ENCODE assay signal across 22 mouse cellular contexts in genomic region chr1:125464011-125464410, GRCm38 (mm10). TPM values are rescaled to one million over a fixed set of nuclear protein-coding genes. Genes with fewer than 3 reads are reported as not detected.
DNase-seq lines count a peak whose midpoint lies in the region; ATAC-seq lines count a peak whose summit lies in the region.
"Had no signal": no experiment of that assay in that cellular context is flagged by ENCODE, and none has a peak within 500 bp of the region (broad histone marks: within the 10 kb centered on the region; RNA-seq: fewer than 3 reads in every experiment).

No protein-coding gene starts in this region.

- 97% methylated on average over 4 of the region's 4 CpGs for WGBS in hindbrain, embryonic 12.5 days

- no peaks in the 10 kb centered on the region for H3K4me1 ChIP-seq in hindbrain, embryonic 12.5 days
- H3K4me1 ChIP-seq: embryonic facial prominence, embryonic 15.5 days; forebrain, embryonic 10.5 days; heart, embryonic 10.5 days had no signal

- no peak overlapping the region for H3K9ac ChIP-seq in hindbrain, embryonic 12.5 days
- H3K9ac ChIP-seq: embryonic facial prominence, embryonic 15.5 days; hindbrain, embryonic 14.5 days had no signal

- DNase-seq in heart, adult 11 months, result peak; percentile 74
- DNase-seq in heart, postnatal 14 days, result no peak
- peak; percentile 28 for DNase-seq in thymus, postnatal 14 days
- DNase-seq in thymus, postnatal 25 days, result no peak
- DNase-seq in T-cell, adult 2 months (ENCODE audit: low spot score), result peak; percentile 35
- no peak for DNase-seq in adrenal gland, postnatal 25 days
- DNase-seq: adrenal gland, postnatal 10 days; cerebellum, adult 11-12 months; cerebellum, postnatal 14 days; embryo, embryonic 11 days; gastrocnemius, postnatal 36 days; heart, adult 18-20 months; heart, postnatal 10 days had no signal

- no peaks in the 10 kb centered on the region for H3K9me3 ChIP-seq in hindbrain, embryonic 12.5 days (replicated peaks)
- H3K9me3 ChIP-seq: embryonic facial prominence, embryonic 15.5 days; forebrain, embryonic 10.5 days; G1E; heart, embryonic 10.5 days had no signal

- no peak overlapping the region for H3K27ac ChIP-seq in hindbrain, embryonic 12.5 days
- H3K27ac ChIP-seq: embryonic facial prominence, embryonic 15.5 days; forebrain, embryonic 10.5 days; heart, embryonic 10.5 days; hindbrain, embryonic 14.5 days had no signal

- intact Hi-C loops in heart, postnatal 14 days (cut with DNase I), result no loop called here

- no peak overlapping the region for H3K4me3 ChIP-seq in hindbrain, embryonic 12.5 days
- H3K4me3 ChIP-seq: embryonic facial prominence, embryonic 15.5 days; erythroblast, embryonic 14.5 days; forebrain, embryonic 10.5 days; heart, embryonic 10.5 days had no signal

- no peaks in the 10 kb centered on the region for H3K36me3 ChIP-seq in hindbrain, embryonic 12.5 days
- H3K36me3 ChIP-seq: embryonic facial prominence, embryonic 15.5 days; forebrain, embryonic 10.5 days; G1E; heart, embryonic 10.5 days had no signal

- H3K27me3 ChIP-seq in hindbrain, embryonic 12.5 days, result no peaks in the 10 kb centered on the region
- H3K27me3 ChIP-seq: embryonic facial prominence, embryonic 15.5 days had no signal

- no peak overlapping the region for H3K4me2 ChIP-seq in hindbrain, embryonic 12.5 days (replicated peaks)
- H3K4me2 ChIP-seq: embryonic facial prominence, embryonic 15.5 days; hindbrain, embryonic 14.5 days had no signal

- ATAC-seq in neutrophil, adult 5-6 weeks (ENCODE audit: extremely low read depth, insufficient number of reproducible peaks, low FRiP score, poor library complexity, severe bottlenecking), result peak; percentile 39; the same call in 1 of the 2 replicates
- no peak for ATAC-seq in hindbrain, embryonic 12.5 days (ENCODE audit: low FRiP score)
- ATAC-seq: forebrain, embryonic 14.5 days had no signal

RNA-seq across cellular contexts. Expression of gene Actr3, which starts 28.5 kb away (rescaled TPM):
- 100 to 1,000 TPM; 150 to 185 TPM for total RNA-seq in heart, postnatal 14 days (2021)
- total RNA-seq in neutrophil, adult 5-6 weeks (2017), result 1,373 and 1,435 TPM in 2 replicates
- total RNA-seq in adrenal gland, postnatal 25 days (2021), result 133 and 164 TPM in 2 replicates
- polyA plus RNA-seq in hindbrain, embryonic 12.5 days (2016; fragmentation: Nextera tagmentation; extraction: Ambion mirVana), result 249 and 266 TPM in 2 replicates

Comparison
In these comparisons a context has a peak if more than half of its experiments do, and no peak if none do; other contexts are left out.
1. DNase-seq: peak in heart, adult 11 months (single experiment), thymus, postnatal 14 days (single experiment) and T-cell, adult 2 months (single experiment); none in heart, postnatal 14 days (0 of 2), thymus, postnatal 25 days (single experiment) and adrenal gland, postnatal 25 days (single experiment).